Mouse (Mus musculus): ENCODE measurements around the gene Dcdc2b.

GRCm38 (mm10) chr4:129585773-129586172 is 28.3 kb downstream of the Dcdc2b start:
- TF ChIP-seq CTCF (IDR thresholded peaks at IDR 0.05; ENCODE audit: control insufficient read depth, insufficient read depth, insufficient read length) (no peak), CEBPB (IDR thresholded peaks at IDR 0.05; ENCODE audit: low read depth) (no peak), MAX (IDR thresholded peaks at IDR 0.05) (no peak), USF1 (IDR thresholded peaks at IDR 0.05; ENCODE audit: low read depth) (no peak)

All from C2C12 (cell line).